ENCODE assay signal across 8 mouse cellular contexts in the genomic region with DNA sequence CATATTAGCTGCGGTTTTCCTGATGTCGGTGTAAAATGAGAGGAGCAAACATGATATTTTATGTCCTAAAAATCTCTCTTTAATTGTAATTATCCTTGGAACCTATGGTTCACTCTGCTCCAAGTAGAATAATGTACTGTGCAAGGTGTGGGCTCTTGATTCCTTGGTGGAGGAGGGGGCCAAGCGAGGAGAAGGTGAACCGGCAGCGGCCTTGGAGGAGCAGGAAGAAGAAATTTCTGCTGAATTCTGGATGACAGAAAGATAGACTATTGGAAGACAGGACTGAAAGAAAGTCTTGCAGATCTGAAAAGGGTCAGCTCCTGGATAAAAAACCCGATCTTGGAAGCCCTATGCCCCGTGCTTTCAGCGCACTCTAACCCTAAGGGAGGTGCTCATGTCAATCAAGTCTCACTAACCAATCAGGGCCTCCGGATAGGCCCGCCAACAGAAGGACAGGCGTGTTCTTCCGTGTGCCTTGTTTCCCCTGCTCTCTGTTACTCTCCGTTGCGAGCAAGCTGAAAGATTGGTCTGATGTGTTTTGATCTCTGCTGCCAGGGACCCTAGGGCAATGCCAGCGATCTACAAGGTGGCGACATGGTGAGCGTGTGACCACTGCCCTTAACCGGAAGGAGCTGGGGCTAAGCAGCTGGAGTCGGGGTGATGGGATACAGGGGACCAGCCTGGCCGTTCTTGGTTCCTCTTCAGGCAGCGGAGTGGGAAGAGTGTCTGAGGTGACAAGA. TPM values are rescaled to one million over a fixed set of nuclear protein-coding genes. Genes with fewer than 3 reads are reported as not detected.
DNase-seq lines count a peak whose midpoint lies in the region; ATAC-seq lines count a peak whose summit lies in the region.
"Not testable (repeated sequence)": the region's sequence is repeated elsewhere in the genome, so short reads cannot be mapped to it uniquely, and the experiment has no call there.

Gene Zfp808, plus strand, starts transcription at position 455 of the 740 bp plus-strand sequence.

- 2% methylated on average over 16 of the region's 21 CpGs for WGBS in macrophage (ENCODE audit: missing documents)

- not testable (repeated sequence) for H3K79me2 ChIP-seq in macrophage (ENCODE audit: inconsistent target)

- peak; percentile 95 for ATAC-seq in inflammation-experienced regulatory T-cells, adult 6 months

- peak; percentile 66 to 85 for DNase-seq in adrenal gland, adult (ENCODE audit: inconsistent age in 2 of 2, low spot score in 1 of 2)
- peak; percentile 52 for DNase-seq in embryo, embryonic 11 days
- DNase-seq in gastrocnemius, postnatal 25 days = peak; percentile 31
- DNase-seq in left cerebral cortex, adult 8-10 months (ENCODE audit: low spot score in 2 of 2) = peak; percentile 9 to 13
- DNase-seq in right cerebral cortex, adult 2 months (ENCODE audit: low spot score in 2 of 2) = peak; percentile 31 to 39
- peak; percentile 30 for DNase-seq in urinary bladder, adult 2 months (ENCODE audit: low spot score)

- H3K27ac ChIP-seq in macrophage = not testable (repeated sequence)

- peak within 1 kb of the TSS; percentile 64 for H3K4me3 ChIP-seq in macrophage (ENCODE audit: inconsistent target)

- not testable (repeated sequence) for H3K36me3 ChIP-seq in macrophage (ENCODE audit: inconsistent target)

RNA-seq across cellular contexts. Expression of gene Zfp808, which starts in this region (rescaled TPM):
- total RNA-seq in gastrocnemius, postnatal 25 days (2021) = 1 to 10 TPM in 1 of 2 experiments, under 1 TPM in 1; 0.56 to 1.2 TPM
- 10 to 100 TPM in 1 of 3 experiments, 1 to 10 TPM in 2; 4.6 to 11.9 (median 6.9) TPM for polyA plus RNA-seq in inflammation-experienced regulatory T-cells, adult 6 months (2017; shearing (Covaris generic))
- total RNA-seq in left cerebral cortex, adult 8-10 months (2022) = 1 to 10 TPM; 4.2 to 9.5 (median 5.2) TPM
- 10 to 100 TPM in 8 of 26 experiments, 1 to 10 TPM in 16, under 1 TPM in 1, not detected in 1; 0.74 to 15.3 (median 7.3) TPM for total RNA-seq in macrophage (2018; cell fraction: chromatin; rRNA removed)
- 1 to 10 TPM in 20 of 26 experiments, under 1 TPM in 6; 0.24 to 3.0 (median 1.5) TPM for total RNA-seq in macrophage (2018; cell fraction: cytosol; rRNA removed)
- total RNA-seq in macrophage (2018; cell fraction: nucleus; rRNA removed) = 10 to 100 TPM in 3 of 26 experiments, 1 to 10 TPM in 19, under 1 TPM in 3, not detected in 1; 0.63 to 15.8 (median 5.0) TPM
- 2.0 to 3.2 TPM (median 2.0 TPM) in 3 replicates for polyA plus RNA-seq in macrophage (2018)
- polyA plus RNA-seq in urinary bladder, adult 2 months (2012; rRNA removed) = 4.2 and 4.8 TPM in 2 replicates

Comparison
In these comparisons a context has a peak if more than half of its experiments do, and no peak if none do; other contexts are left out.
1. DNase-seq: peak in every context shown above with its lines; median percentile 76 in adrenal gland, adult; 52 in embryo, embryonic 11 days; 35 in right cerebral cortex, adult 2 months; 31 in gastrocnemius, postnatal 25 days; 30 in urinary bladder, adult 2 months; 11 in left cerebral cortex, adult 8-10 months.